Mouse (Mus musculus): ENCODE results near the gene Art1. TPM values are rescaled to one million over a fixed set of nuclear protein-coding genes. Genes with fewer than 3 reads are reported as not detected.
A peak's percentile ranks its signal among the peaks of the same experiment; 100 is the strongest.

Gene Art1
- total and polyA plus RNA-seq, 3 experiments, result 0.20 to 0.67 (median 0.21) TPM

DNA sequence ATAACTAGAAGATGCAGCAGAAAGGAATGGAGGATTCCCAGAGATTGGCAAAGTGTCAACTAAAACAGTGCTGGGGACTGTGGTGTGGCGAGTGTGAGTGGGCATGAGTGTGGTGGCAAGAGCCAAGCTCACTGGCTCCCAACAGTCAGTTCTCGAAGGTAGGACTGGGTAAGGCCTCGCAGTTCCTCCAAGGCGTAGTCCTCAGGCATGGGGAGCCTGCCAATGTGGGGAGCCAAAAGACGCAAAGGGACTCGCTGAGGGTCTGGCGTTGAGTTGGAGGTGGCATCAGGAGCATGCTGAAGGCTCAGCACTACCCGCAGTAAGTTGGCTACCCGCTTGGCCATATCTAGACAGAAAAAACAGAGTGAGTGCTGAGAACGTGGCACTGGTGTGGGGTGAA lies 18.8 kb downstream of the Art1 start:
- dilution Hi-C loops (cut with MboI; ENCODE audit: extremely low pct_ligation_motif_present, extremely low pct_unique_long_range_greater_than_20kb, low sequenced_read_pairs) (no loop called here), in situ Hi-C loops (cut with MboI; ENCODE audit: low pct_ligation_motif_present, low pct_unique_long_range_greater_than_20kb, low sequenced_read_pairs) (no loop called here)
- no peak for TF ChIP-seq ZNF384 (IDR thresholded peaks at IDR 0.05; ENCODE audit: low read depth, low read length)
- TF ChIP-seq IRF4 (IDR thresholded peaks at IDR 0.05; ENCODE audit: low read depth, low read length), result no peak
- no peak for TF ChIP-seq GABPA (IDR thresholded peaks at IDR 0.05; ENCODE audit: insufficient replicate concordance, low read depth, low read length)

DNA sequence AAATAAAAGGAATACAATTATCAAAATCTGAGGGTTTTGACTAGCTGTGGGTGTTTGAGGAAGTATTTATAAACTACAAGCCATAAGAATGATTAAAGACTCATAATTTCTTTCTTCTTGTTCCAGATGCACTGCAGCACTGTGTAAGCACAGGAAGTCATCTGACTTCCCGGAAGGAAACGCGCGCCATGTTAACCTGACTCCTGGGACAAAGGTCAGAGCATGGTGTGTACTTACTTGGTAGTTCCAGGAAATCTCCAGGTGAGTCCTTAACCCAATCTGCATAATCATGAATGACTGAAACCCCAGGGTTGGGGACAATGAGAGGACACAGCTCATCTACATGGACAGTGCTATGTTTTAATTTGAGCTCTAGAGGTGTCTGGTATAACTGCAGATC lies 30.9 kb downstream of the Art1 start:
- Histone ChIP-seq H3K4me1 (ENCODE audit: control insufficient read depth in 1 of 2, insufficient read depth in 2 of 2) (no peaks in the 10 kb centered on the region), H3K4me2 (ENCODE audit: insufficient read depth, low read depth, poor library complexity, severe bottlenecking) (no peak overlapping the region), H3K9ac (ENCODE audit: insufficient read depth, low read depth) (no peak overlapping the region), H3K79me2 (replicated peaks; ENCODE audit: control insufficient read depth, extremely low read depth, insufficient read depth, poor library complexity, severe bottlenecking) (no peaks in the 10 kb centered on the region), H3K36me3 (replicated peaks in 1 of 2; ENCODE audit: control insufficient read depth in 1 of 2, insufficient read depth in 1 of 2, low read length in 1 of 2) (peaks cover 46 to 86% of the 10 kb centered on the region in 2 experiments), H3K4me3 (replicated peaks in 1 of 3; ENCODE audit: low read depth in 2 of 3, low read length in 2 of 3, poor library complexity in 1 of 3) (no peak overlapping the region), H3K9me3 (replicated peaks; ENCODE audit: low read length) (no peaks in the 10 kb centered on the region), H3K27ac (ENCODE audit: insufficient read depth, low read depth) (no peak overlapping the region), H3K27me3 (replicated peaks) (no peaks in the 10 kb centered on the region)
- in situ Hi-C loops (cut with MboI; ENCODE audit: low pct_ligation_motif_present, low pct_unique_long_range_greater_than_20kb, low sequenced_read_pairs) (no loop called here), dilution Hi-C loops (cut with MboI; ENCODE audit: extremely low pct_ligation_motif_present, extremely low pct_unique_long_range_greater_than_20kb, low sequenced_read_pairs) (no loop called here)
- no peak for DNase-seq (ENCODE audit: extremely low read depth)
- TF ChIP-seq CHD1 (IDR thresholded peaks at IDR 0.05; ENCODE audit: low read depth, low read length) (no peak), POLR2A (IDR thresholded peaks at IDR 0.05; ENCODE audit: low read depth, low read length) (no peak), USF1 (IDR thresholded peaks at IDR 0.05; ENCODE audit: low read depth, low read length) (no peak), ZKSCAN1 (IDR thresholded peaks at IDR 0.05; ENCODE audit: borderline replicate concordance, low read depth, low read length) (no peak), GABPA (IDR thresholded peaks at IDR 0.05; ENCODE audit: insufficient replicate concordance, low read depth, low read length) (no peak), ZNF384 (IDR thresholded peaks at IDR 0.05; ENCODE audit: low read depth, low read length) (no peak), TCF12 (IDR thresholded peaks at IDR 0.05; ENCODE audit: low read depth, low read length) (no peak), CHD2 (IDR thresholded peaks at IDR 0.05; ENCODE audit: low read length) (no peak), UBTF (IDR thresholded peaks at IDR 0.05; ENCODE audit: low read depth, low read length) (no peak)

More for the DNA sequence above, 18.8 kb downstream of the Art1 start:
- H3K36me3 ChIP-seq (replicated peaks in 1 of 2; ENCODE audit: control insufficient read depth in 1 of 2, insufficient read depth in 1 of 2, low read length in 1 of 2), result peaks cover 61 to 72% of the 10 kb centered on the region in 2 experiments
- H3K79me2 ChIP-seq (replicated peaks; ENCODE audit: control insufficient read depth, extremely low read depth, insufficient read depth, poor library complexity, severe bottlenecking), result no peaks in the 10 kb centered on the region
- no peak overlapping the region for H3K9ac ChIP-seq (ENCODE audit: insufficient read depth, low read depth)
- H3K9me3 ChIP-seq (replicated peaks; ENCODE audit: low read length), result no peaks in the 10 kb centered on the region
- no peak overlapping the region for H3K4me3 ChIP-seq (replicated peaks in 1 of 3; ENCODE audit: low read depth in 2 of 3, low read length in 2 of 3, poor library complexity in 1 of 3)
- H3K4me1 ChIP-seq (ENCODE audit: control insufficient read depth in 1 of 2, insufficient read depth in 2 of 2), result peaks cover 0 to 17% of the 10 kb centered on the region in 2 experiments; a peak in 2 of 4 replicates
- H3K27me3 ChIP-seq (replicated peaks), result no peaks in the 10 kb centered on the region
- no peak overlapping the region for H3K4me2 ChIP-seq (ENCODE audit: insufficient read depth, low read depth, poor library complexity, severe bottlenecking)
- H3K27ac ChIP-seq (ENCODE audit: insufficient read depth, low read depth), result no peak overlapping the region
- DNase-seq (ENCODE audit: extremely low read depth), result no peak

DNA sequence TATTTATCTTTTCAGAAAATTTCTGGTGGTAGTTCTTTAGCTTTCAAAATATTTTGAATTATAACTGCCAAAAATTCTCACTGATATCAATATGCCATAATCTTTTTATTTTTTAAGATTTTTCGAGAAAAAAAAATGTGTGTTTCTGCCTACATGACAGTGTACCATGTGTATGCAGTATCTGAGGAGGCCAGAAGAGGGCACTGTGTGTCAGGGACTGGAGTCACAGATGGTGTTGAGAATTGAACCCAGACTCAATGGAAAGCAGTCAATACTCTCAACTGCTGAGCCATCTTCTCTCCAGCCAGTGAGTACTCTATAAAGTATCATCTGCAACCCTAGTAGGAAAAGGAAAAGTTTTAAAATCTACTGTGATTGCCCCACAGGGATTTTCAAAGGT lies 35.9 kb downstream of the Art1 start:
- Histone ChIP-seq H3K27me3 (replicated peaks) (no peaks in the 10 kb centered on the region), H3K36me3 (replicated peaks in 1 of 2; ENCODE audit: control insufficient read depth in 1 of 2, insufficient read depth in 1 of 2, low read length in 1 of 2) (peaks cover 47 to 92% of the 10 kb centered on the region in 2 experiments), H3K4me3 (replicated peaks in 1 of 3; ENCODE audit: low read depth in 2 of 3, low read length in 2 of 3, poor library complexity in 1 of 3) (no peak overlapping the region), H3K9ac (ENCODE audit: insufficient read depth, low read depth) (no peak overlapping the region), H3K79me2 (replicated peaks; ENCODE audit: control insufficient read depth, extremely low read depth, insufficient read depth, poor library complexity, severe bottlenecking) (no peaks in the 10 kb centered on the region), H3K27ac (ENCODE audit: insufficient read depth, low read depth) (no peak overlapping the region), H3K9me3 (replicated peaks; ENCODE audit: low read length) (no peaks in the 10 kb centered on the region), H3K4me1 (ENCODE audit: control insufficient read depth in 1 of 2, insufficient read depth in 2 of 2) (no peaks in the 10 kb centered on the region), H3K4me2 (ENCODE audit: insufficient read depth, low read depth, poor library complexity, severe bottlenecking) (no peak overlapping the region)
- dilution Hi-C loops (cut with MboI; ENCODE audit: extremely low pct_ligation_motif_present, extremely low pct_unique_long_range_greater_than_20kb, low sequenced_read_pairs), result no loop called here
- no peak for TF ChIP-seq EP300 (IDR thresholded peaks at IDR 0.05; ENCODE audit: low read length)
- peak; percentile 19; the same call in 1 of the 2 replicates for TF ChIP-seq SMC3 (IDR thresholded peaks at IDR 0.05; ENCODE audit: low read depth, low read length)
- no peak for TF ChIP-seq E2F4 (IDR thresholded peaks at IDR 0.05; ENCODE audit: insufficient replicate concordance, low read depth, low read length)
- TF ChIP-seq RAD21 (IDR thresholded peaks at IDR 0.05; ENCODE audit: low read depth, low read length), result peak; percentile 40
- peak; percentile 69 for TF ChIP-seq CTCF (conservative IDR thresholded peaks at IDR 0.05 in 1 of 2, IDR thresholded peaks at IDR 0.05 in 1 of 2; ENCODE audit: low read depth in 2 of 2, low read length in 2 of 2)
- TF ChIP-seq UBTF (IDR thresholded peaks at IDR 0.05; ENCODE audit: low read depth, low read length), result no peak
- in situ Hi-C loops (cut with MboI; ENCODE audit: low pct_ligation_motif_present, low pct_unique_long_range_greater_than_20kb, low sequenced_read_pairs), result no loop called here
- DNase-seq (ENCODE audit: extremely low read depth), result peak; percentile 52
